Mouse (Mus musculus) kidney, adult 2 months (tissue): ENCODE measurements around the gene Ppp1r3d.

Source experiments
- CTCF ChIP-seq: fragments of 200-500 bp; conservative IDR thresholded peaks from 2 replicates; pipeline ENCODE4 v1.5.1; 2011; ENCODE audit warnings: low read depth, mild to moderate bottlenecking, control low read depth, low read length, moderate library complexity, mixed read lengths; ENCODE audit not compliant: insufficient read depth, insufficient read length
- POLR2A ChIP-seq: fragments of 200-500 bp; IDR thresholded peaks from one replicate; pipeline ENCODE4 v1.6.1; 2011; ENCODE audit warnings: low read depth, low read length, control low read depth

- TF ChIP-seq CTCF: no peak
- no peak for TF ChIP-seq POLR2A
These were observed 1.7 kb downstream of the Ppp1r3d start for GRCm38 (mm10) chr2:178412598-178412997.
